Mouse (Mus musculus): Measurements from ENCODE around the gene Ercc8. TPM values are rescaled to one million over a fixed set of nuclear protein-coding genes. Genes with fewer than 3 reads are reported as not detected.

Ercc8 gene
- 30.3 and 31.8 TPM in 2 replicates for polyA plus RNA-seq (2015; fragmentation: Nextera tagmentation; extraction: Ambion mirVana)

GRCm38 (mm10) chr13:108158465-108159240 lies at the start of gene Ercc8, which contains the start of gene Ndufaf2:
TSS of gene Ercc8 (plus strand) at chr13:108158731.
TSS of gene Ndufaf2 (minus strand) at chr13:108158623.
- Histone ChIP-seq H3K36me3 (peaks cover 5% of the 10 kb centered on the region), H3K4me3 (peak within 1 kb of the TSS; percentile 85), H3K27ac (replicated peaks) (peak within 1 kb of the TSS; percentile 64), H3K9ac (peak within 1 kb of the TSS; percentile 63), H3K9me3 (no peaks in the 10 kb centered on the region), H3K4me2 (peak within 1 kb of the TSS; percentile 72), H3K4me1 (replicated peaks) (peaks cover 18% of the 10 kb centered on the region), H3K27me3 (no peaks in the 10 kb centered on the region)
- peak; percentile 97 for ATAC-seq (ENCODE audit: low FRiP score, low read depth)
- under 1% methylated on average over 47 of the region's 47 CpGs for WGBS

GRCm38 (mm10) chr13:108110929-108111328 lies 47.6 kb upstream of the Ercc8 start:
- Histone ChIP-seq H3K4me2 (no peak overlapping the region), H3K27me3 (no peaks in the 10 kb centered on the region), H3K36me3 (no peaks in the 10 kb centered on the region), H3K4me1 (replicated peaks) (no peaks in the 10 kb centered on the region), H3K9me3 (no peaks in the 10 kb centered on the region), H3K9ac (no peak overlapping the region), H3K27ac (replicated peaks) (no peak overlapping the region), H3K4me3 (no peak overlapping the region)
- 91% methylated on average over 6 of the region's 6 CpGs for WGBS
- ATAC-seq (ENCODE audit: low FRiP score, low read depth) = no peak

GRCm38 (mm10) chr13:108113536-108113935 lies 45.0 kb upstream of the Ercc8 start:
- Histone ChIP-seq H3K4me2 (no peak overlapping the region), H3K27me3 (no peaks in the 10 kb centered on the region), H3K4me3 (no peak overlapping the region), H3K4me1 (replicated peaks) (no peaks in the 10 kb centered on the region), H3K36me3 (no peaks in the 10 kb centered on the region), H3K9me3 (no peaks in the 10 kb centered on the region), H3K27ac (replicated peaks) (no peak overlapping the region), H3K9ac (no peak overlapping the region)
- ATAC-seq (ENCODE audit: low FRiP score, low read depth) = no peak
- 80% methylated on average over 5 of the region's 5 CpGs for WGBS

GRCm38 (mm10) chr13:108114257-108114656 lies 44.3 kb upstream of the Ercc8 start:
- Histone ChIP-seq H3K4me2 (no peak overlapping the region), H3K9ac (no peak overlapping the region), H3K36me3 (no peaks in the 10 kb centered on the region), H3K27ac (replicated peaks) (no peak overlapping the region), H3K4me3 (no peak overlapping the region), H3K27me3 (no peaks in the 10 kb centered on the region), H3K4me1 (replicated peaks) (no peaks in the 10 kb centered on the region), H3K9me3 (no peaks in the 10 kb centered on the region)
- WGBS = 64% methylated on average over 3 of the region's 3 CpGs
- ATAC-seq (ENCODE audit: low FRiP score, low read depth) = no peak

GRCm38 (mm10) chr13:108117654-108118053 lies 40.9 kb upstream of the Ercc8 start:
- no peaks in the 10 kb centered on the region for H3K36me3 ChIP-seq
- no peaks in the 10 kb centered on the region for H3K9me3 ChIP-seq
- peaks cover 5% of the 10 kb centered on the region for H3K4me1 ChIP-seq (replicated peaks)
- H3K27me3 ChIP-seq = no peaks in the 10 kb centered on the region
- H3K27ac ChIP-seq (replicated peaks) = no peak overlapping the region
- no peak overlapping the region for H3K9ac ChIP-seq
- no peak overlapping the region for H3K4me3 ChIP-seq
- no peak overlapping the region for H3K4me2 ChIP-seq
- ATAC-seq (ENCODE audit: low FRiP score, low read depth) = no peak

- no peaks in the 10 kb centered on the region for H3K27me3 ChIP-seq
Measured at GRCm38 (mm10) chr13:108118188-108118587, 40.3 kb upstream of the Ercc8 start.

GRCm38 (mm10) chr13:108119411-108120310 lies 38.9 kb upstream of the Ercc8 start:
- H3K4me2 ChIP-seq = no peak overlapping the region
- no peaks in the 10 kb centered on the region for H3K9me3 ChIP-seq
- no peak overlapping the region for H3K4me3 ChIP-seq
- 77% methylated on average over 9 of the region's 9 CpGs for WGBS
- H3K27me3 ChIP-seq = no peaks in the 10 kb centered on the region
- H3K4me1 ChIP-seq (replicated peaks) = peaks cover 14% of the 10 kb centered on the region
- H3K27ac ChIP-seq (replicated peaks) = no peak overlapping the region
- H3K9ac ChIP-seq = no peak overlapping the region
- no peaks in the 10 kb centered on the region for H3K36me3 ChIP-seq
- ATAC-seq (ENCODE audit: low FRiP score, low read depth) = no peak

More at GRCm38 (mm10) chr13:108118188-108118587, 40.3 kb upstream of the Ercc8 start:
- peaks cover 10% of the 10 kb centered on the region for H3K4me1 ChIP-seq (replicated peaks)
- no peaks in the 10 kb centered on the region for H3K36me3 ChIP-seq
- H3K9me3 ChIP-seq = no peaks in the 10 kb centered on the region
- no peak overlapping the region for H3K9ac ChIP-seq
- no peak overlapping the region for H3K27ac ChIP-seq (replicated peaks)
- WGBS = 77% methylated on average over 1 of the region's 1 CpGs
- ATAC-seq (ENCODE audit: low FRiP score, low read depth) = no peak
- H3K4me3 ChIP-seq = no peak overlapping the region
- H3K4me2 ChIP-seq = no peak overlapping the region

- Histone ChIP-seq H3K4me2 (peak overlapping the region; percentile 44), H3K27me3 (no peaks in the 10 kb centered on the region), H3K9ac (no peak overlapping the region), H3K9me3 (no peaks in the 10 kb centered on the region), H3K4me1 (replicated peaks) (peaks cover 14% of the 10 kb centered on the region), H3K27ac (replicated peaks) (no peak overlapping the region), H3K36me3 (no peaks in the 10 kb centered on the region), H3K4me3 (no peak overlapping the region)
- WGBS = 14% methylated on average over 15 of the region's 15 CpGs
- ATAC-seq (ENCODE audit: low FRiP score, low read depth) = no peak
Measured at GRCm38 (mm10) chr13:108123109-108123723, 35.3 kb upstream of the Ercc8 start.

GRCm38 (mm10) chr13:108124096-108124495 lies 34.4 kb upstream of the Ercc8 start:
- H3K4me3 ChIP-seq = no peak overlapping the region
- H3K27ac ChIP-seq (replicated peaks) = 0 out of 2 replicates have a peak overlapping the region, but pooled peaks have one; percentile 7
- ATAC-seq (ENCODE audit: low FRiP score, low read depth) = no peak
- no peaks in the 10 kb centered on the region for H3K36me3 ChIP-seq
- 35% methylated on average over 11 of the region's 11 CpGs for WGBS
- H3K4me2 ChIP-seq = peak overlapping the region; percentile 25; the same call in 1 of the 2 replicates
- no peak overlapping the region for H3K9ac ChIP-seq
- H3K9me3 ChIP-seq = no peaks in the 10 kb centered on the region
- no peaks in the 10 kb centered on the region for H3K27me3 ChIP-seq
- H3K4me1 ChIP-seq (replicated peaks) = peaks cover 14% of the 10 kb centered on the region

- Histone ChIP-seq H3K9me3 (no peaks in the 10 kb centered on the region), H3K4me2 (no peak overlapping the region), H3K4me1 (replicated peaks) (peaks cover 11% of the 10 kb centered on the region), H3K9ac (no peak overlapping the region), H3K36me3 (no peaks in the 10 kb centered on the region), H3K27ac (replicated peaks) (no peak overlapping the region), H3K27me3 (no peaks in the 10 kb centered on the region), H3K4me3 (no peak overlapping the region)
- 91% methylated on average over 2 of the region's 2 CpGs for WGBS
- ATAC-seq (ENCODE audit: low FRiP score, low read depth) = no peak
Measured at GRCm38 (mm10) chr13:108126246-108126645, 32.3 kb upstream of the Ercc8 start.

GRCm38 (mm10) chr13:108127130-108127529 lies 31.4 kb upstream of the Ercc8 start:
- Histone ChIP-seq H3K4me1 (replicated peaks) (peaks cover 11% of the 10 kb centered on the region), H3K36me3 (no peaks in the 10 kb centered on the region), H3K9ac (no peak overlapping the region), H3K27ac (replicated peaks) (no peak overlapping the region), H3K9me3 (no peaks in the 10 kb centered on the region), H3K27me3 (no peaks in the 10 kb centered on the region), H3K4me2 (no peak overlapping the region), H3K4me3 (no peak overlapping the region)
- 7% methylated on average over 1 of the region's 1 CpGs for WGBS
- ATAC-seq (ENCODE audit: low FRiP score, low read depth) = no peak

- WGBS = 50% methylated on average over 1 of the region's 1 CpGs
- ATAC-seq (ENCODE audit: low FRiP score, low read depth) = no peak
- Histone ChIP-seq H3K4me2 (no peak overlapping the region), H3K4me3 (no peak overlapping the region), H3K9me3 (no peaks in the 10 kb centered on the region), H3K27me3 (no peaks in the 10 kb centered on the region), H3K27ac (replicated peaks) (no peak overlapping the region), H3K9ac (no peak overlapping the region), H3K4me1 (replicated peaks) (peaks cover 7% of the 10 kb centered on the region), H3K36me3 (no peaks in the 10 kb centered on the region)
Measured at GRCm38 (mm10) chr13:108127883-108128282, 30.6 kb upstream of the Ercc8 start.
